Comparison of ENCODE assay signal across 9 mouse cellular contexts in genomic region chr14:121676596-121677330, GRCm38 (mm10).
DNase-seq lines count a peak whose midpoint lies in the region; ATAC-seq and TF ChIP-seq lines count a peak whose summit lies in the region.
"Had no signal": no experiment of that assay in that cellular context is flagged by ENCODE, and none has a peak within 500 bp of the region (broad histone marks: within the 10 kb centered on the region; RNA-seq: fewer than 3 reads in every experiment).

No protein-coding gene starts in this region.

- no peaks in the 10 kb centered on the region for H3K36me3 ChIP-seq in lung, embryonic 15.5 days
- H3K36me3 ChIP-seq: midbrain, embryonic 10.5 days had no signal

- H3K4me2 ChIP-seq in lung, embryonic 15.5 days: no peak overlapping the region

- WGBS in lung, embryonic 15.5 days: 69% methylated on average over 11 of the region's 11 CpGs

- TF ChIP-seq CTCF in gastrocnemius, adult 2 months (IDR thresholded peaks at IDR 0.05): no peak

- no peak for ATAC-seq in lung, embryonic 15.5 days (ENCODE audit: borderline replicate concordance, extremely low read depth, low FRiP score, low TSS enrichment)

- H3K27ac ChIP-seq in gastrocnemius, adult 2 months: peak overlapping the region; percentile 75
- peak overlapping the region; percentile 77 for H3K27ac ChIP-seq in lung, embryonic 15.5 days

- H3K27me3 ChIP-seq in lung, embryonic 15.5 days: no peaks in the 10 kb centered on the region

- no peak overlapping the region for H3K4me3 ChIP-seq in gastrocnemius, adult 2 months
- no peak overlapping the region for H3K4me3 ChIP-seq in lung, embryonic 15.5 days
- H3K4me3 ChIP-seq: midbrain, embryonic 10.5 days had no signal

- no peaks in the 10 kb centered on the region for H3K9me3 ChIP-seq in lung, embryonic 15.5 days

- intact Hi-C loops in gastrocnemius, adult 2 months (cut with DNase I): no loop called here

- H3K4me1 ChIP-seq in lung, embryonic 15.5 days: peaks cover 43% of the 10 kb centered on the region

- H3K9ac ChIP-seq in lung, embryonic 15.5 days: no peak overlapping the region

- DNase-seq in gastrocnemius, adult 2 months: no peak
- no peak for DNase-seq in gastrocnemius, postnatal 4 days (ENCODE audit: low spot score in 2 of 2)
- no peak for DNase-seq in lung, postnatal 4 days
- DNase-seq in kidney, adult 9 months: peak; percentile 68
- peak; percentile 50 for DNase-seq in telencephalon, adult 2 months (ENCODE audit: low read depth, low spot score)
- DNase-seq in adrenal gland, postnatal 25 days: no peak
- DNase-seq in testis, postnatal 14 days (ENCODE audit: low spot score): no peak

Comparison
In these comparisons a context has a peak if more than half of its experiments do, and no peak if none do; other contexts are left out.
1. DNase-seq: peak in kidney, adult 9 months (single experiment) and telencephalon, adult 2 months (single experiment); none in gastrocnemius, adult 2 months (single experiment), gastrocnemius, postnatal 4 days (0 of 2), lung, postnatal 4 days (0 of 2), adrenal gland, postnatal 25 days (single experiment) and testis, postnatal 14 days (single experiment).